Mouse (Mus musculus) brain, embryonic 18.5 days (tissue): Measurements from ENCODE around the gene Eapp.

Experiments
- DNase-seq: peaks from one replicate; pipeline ENCODE4 v3.0.0-alpha.2; 2012; ENCODE audit warnings: low read depth, low spot score

Gene Eapp

GRCm38 (mm10) chr12:54640259-54640658 lies 55.4 kb downstream of the Eapp start:
- DNase-seq = no peak

- no peak for DNase-seq
These were observed 58.7 kb downstream of the Eapp start for GRCm38 (mm10) chr12:54637033-54637432.

- DNase-seq = no peak
These were observed 63.6 kb downstream of the Eapp start for GRCm38 (mm10) chr12:54632141-54632540.

- DNase-seq = no peak
These were observed 73.8 kb downstream of the Eapp start for GRCm38 (mm10) chr12:54621942-54622341.
